Mouse (Mus musculus) urinary bladder, postnatal 4 days (tissue): ENCODE results near the gene Kcng4.

Experiments used
- DNase-seq, 2 experiments: peaks; one replicate each; pipeline ENCODE4 v3.0.0; 2021 to 2022; ENCODE audit warnings: low spot score in 2 of 2

The Kcng4 gene

GRCm38 (mm10) chr8:119641058-119641457 is 5.6 kb upstream of the Kcng4 start:
- DNase-seq: no peak

DNA sequence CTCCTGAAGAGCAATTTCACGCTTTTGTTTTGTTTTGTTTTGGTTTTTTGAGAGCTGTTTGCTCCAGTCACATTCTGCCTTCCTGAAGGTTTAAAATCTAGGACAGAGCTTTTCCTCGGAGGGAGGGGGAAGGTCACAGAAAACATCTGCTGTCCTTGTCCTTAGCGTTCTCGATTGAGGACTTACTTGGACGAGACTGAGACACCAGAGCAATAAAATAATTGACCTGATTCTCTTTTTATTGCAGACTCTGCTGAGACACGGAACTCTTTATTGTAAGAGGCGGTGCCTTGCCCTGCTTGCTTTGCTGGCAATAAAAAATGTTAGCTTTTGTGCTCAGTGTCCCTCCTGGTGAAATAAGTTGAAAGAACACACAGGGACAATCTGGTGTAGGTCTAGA is 4.3 kb upstream of the Kcng4 start:
- DNase-seq: no peak

DNA sequence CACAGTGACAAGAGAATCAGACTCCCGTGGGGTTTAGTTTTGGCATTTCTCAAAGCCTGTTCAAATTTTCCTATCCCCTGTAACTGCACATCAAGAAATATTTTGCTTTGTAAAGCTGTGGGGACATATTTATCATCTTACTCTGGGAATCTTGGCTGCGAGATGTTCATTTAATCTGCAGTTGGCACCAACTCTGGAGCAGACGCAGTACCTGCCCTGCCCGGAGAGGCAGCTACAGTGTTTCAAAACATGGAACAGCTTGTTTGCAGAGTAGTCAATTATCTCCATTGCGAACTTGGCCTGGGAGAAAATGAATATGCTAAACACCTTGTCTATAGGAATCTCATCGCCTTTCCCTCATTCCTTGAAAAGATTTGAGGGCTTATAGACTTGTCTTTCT is 2.8 kb upstream of the Kcng4 start:
- DNase-seq: no peak

- no peak for DNase-seq
These were observed 1.9 kb upstream of the Kcng4 start for GRCm38 (mm10) chr8:119637381-119637780.

DNA sequence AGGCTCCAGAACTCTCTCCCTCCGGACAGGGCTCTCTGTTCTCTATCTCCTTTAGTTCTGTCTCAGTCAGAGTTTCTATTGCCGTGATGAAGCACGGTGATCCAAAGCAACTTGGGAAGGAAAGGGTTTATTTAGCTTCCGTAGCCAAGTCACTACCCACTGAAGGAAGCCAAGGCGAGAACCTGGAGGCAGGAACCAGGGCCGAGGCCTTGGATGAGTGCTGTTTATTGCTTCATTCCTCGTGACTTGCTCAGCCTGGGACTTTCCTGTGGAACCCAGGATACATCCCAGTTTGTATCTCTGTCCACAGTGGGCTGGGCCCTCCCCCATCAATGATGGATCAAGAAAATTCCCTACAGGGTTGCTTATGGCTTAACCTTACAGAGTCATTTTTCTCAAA is 1.3 kb upstream of the Kcng4 start:
- no peak for DNase-seq

GRCm38 (mm10) chr8:119635958-119636357 is 478 bp upstream of the Kcng4 start:
- DNase-seq: no peak

DNA sequence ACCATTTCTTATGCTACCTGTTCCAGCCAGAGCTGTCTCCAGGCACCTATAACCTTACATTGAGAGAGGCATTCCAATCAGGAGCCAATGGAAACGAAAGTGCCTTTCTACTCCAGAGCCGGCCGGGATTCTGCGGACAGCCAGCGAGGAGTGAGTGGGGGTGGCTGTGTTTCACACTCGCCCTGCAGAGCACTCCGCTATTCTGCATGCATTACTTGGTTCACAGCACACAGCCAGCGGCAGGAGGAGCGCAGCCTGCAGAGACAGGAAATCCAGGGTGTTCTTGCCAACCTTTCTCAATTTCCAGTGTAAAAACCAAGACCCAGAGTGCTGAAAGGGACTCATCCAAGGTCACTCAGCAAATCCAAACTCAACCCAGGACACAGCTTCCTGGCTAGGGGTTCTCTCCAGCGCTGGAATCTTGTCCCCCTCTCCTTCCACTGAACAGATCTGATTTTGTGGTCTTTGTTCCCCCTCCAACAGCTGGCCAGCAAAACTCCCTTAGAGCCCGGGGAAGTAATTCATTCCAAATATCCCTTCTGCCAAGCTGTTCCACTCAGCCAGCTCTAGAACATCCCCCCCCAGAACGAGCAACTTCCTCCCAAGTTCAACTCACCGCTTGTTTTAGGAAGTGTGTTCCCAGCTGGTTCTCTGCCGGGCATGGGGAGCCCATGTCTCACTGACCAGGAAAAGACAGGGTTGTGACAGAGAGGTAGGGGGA is 704 bp downstream of the Kcng4 start:
- DNase-seq: no peak

GRCm38 (mm10) chr8:119632909-119633308 is 2.6 kb downstream of the Kcng4 start:
- no peak for DNase-seq

- DNase-seq: no peak
These were observed 3.2 kb downstream of the Kcng4 start for GRCm38 (mm10) chr8:119632246-119632645.

- no peak for DNase-seq
These were observed 4.6 kb downstream of the Kcng4 start for GRCm38 (mm10) chr8:119630841-119631240.

- no peak for DNase-seq
These were observed 7.7 kb downstream of the Kcng4 start for GRCm38 (mm10) chr8:119627613-119628359.

GRCm38 (mm10) chr8:119627199-119627598 is 8.3 kb downstream of the Kcng4 start:
- no peak for DNase-seq

- no peak for DNase-seq
These were observed 9.7 kb downstream of the Kcng4 start for GRCm38 (mm10) chr8:119625788-119626187.

- no peak for DNase-seq
These were observed 10.6 kb downstream of the Kcng4 start for GRCm38 (mm10) chr8:119624916-119625315.

GRCm38 (mm10) chr8:119623744-119624143 is 11.7 kb downstream of the Kcng4 start:
- no peak for DNase-seq

GRCm38 (mm10) chr8:119623061-119623460 is 12.4 kb downstream of the Kcng4 start:
- no peak for DNase-seq

DNA sequence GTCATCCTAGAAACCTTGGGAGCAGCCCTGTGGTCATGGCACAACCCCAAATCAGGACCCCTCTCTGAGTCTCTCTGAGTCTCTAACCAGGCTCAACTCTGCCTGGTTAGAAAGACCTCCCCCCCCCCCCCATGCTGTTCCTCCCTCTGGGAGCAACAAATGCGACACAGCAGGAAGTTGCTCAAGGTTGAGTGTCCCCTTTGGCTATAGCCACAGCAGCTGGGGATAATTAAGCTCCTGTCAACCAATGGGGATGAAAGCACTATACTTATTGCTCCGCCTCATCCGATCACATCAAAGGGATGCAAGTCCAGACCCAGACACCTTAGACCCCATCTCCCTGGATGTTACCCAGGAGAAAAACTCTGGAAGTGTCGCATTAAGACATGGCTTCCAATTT is 12.9 kb downstream of the Kcng4 start:
- no peak for DNase-seq

- DNase-seq: no peak
These were observed 14.5 kb downstream of the Kcng4 start for GRCm38 (mm10) chr8:119620848-119621465.

DNA sequence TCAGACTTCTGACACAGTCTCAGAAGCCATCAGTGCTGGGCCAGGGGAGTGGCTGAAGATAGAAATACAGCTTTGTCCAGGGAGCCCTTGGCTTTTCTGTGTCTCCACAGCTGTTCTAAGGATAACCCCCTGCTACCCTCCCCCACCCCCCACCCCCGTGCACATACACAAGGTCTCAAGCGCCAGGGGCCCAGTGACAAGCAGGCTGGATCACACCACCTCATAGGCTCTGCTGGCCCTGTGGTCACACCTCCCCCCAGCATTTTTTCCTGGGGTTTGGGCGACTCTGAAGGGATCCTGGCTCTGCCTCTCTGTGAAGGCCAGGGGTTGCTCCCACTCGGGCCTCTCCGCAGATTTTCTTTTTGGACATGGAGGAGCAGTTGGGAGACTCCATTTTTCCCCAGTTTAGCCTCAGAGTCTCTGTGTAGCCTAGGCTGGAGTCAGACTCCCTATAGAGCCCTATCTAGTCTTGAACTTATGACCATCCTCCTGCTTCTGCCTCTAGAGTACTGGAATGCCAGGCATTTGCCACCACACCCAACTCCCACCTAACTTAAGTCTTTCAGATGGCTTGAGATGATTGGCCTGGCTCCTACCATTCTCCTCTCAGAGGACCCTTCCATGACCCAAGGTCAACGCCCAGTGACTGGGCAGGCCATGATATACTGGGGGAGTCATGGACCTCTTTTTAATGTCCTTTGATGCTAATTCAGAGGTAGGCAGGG is 15.2 kb downstream of the Kcng4 start:
- no peak for DNase-seq

- no peak for DNase-seq
These were observed 16.6 kb downstream of the Kcng4 start for GRCm38 (mm10) chr8:119618887-119619286.

GRCm38 (mm10) chr8:119617586-119617985 is 17.9 kb downstream of the Kcng4 start:
- DNase-seq: no peak

DNA sequence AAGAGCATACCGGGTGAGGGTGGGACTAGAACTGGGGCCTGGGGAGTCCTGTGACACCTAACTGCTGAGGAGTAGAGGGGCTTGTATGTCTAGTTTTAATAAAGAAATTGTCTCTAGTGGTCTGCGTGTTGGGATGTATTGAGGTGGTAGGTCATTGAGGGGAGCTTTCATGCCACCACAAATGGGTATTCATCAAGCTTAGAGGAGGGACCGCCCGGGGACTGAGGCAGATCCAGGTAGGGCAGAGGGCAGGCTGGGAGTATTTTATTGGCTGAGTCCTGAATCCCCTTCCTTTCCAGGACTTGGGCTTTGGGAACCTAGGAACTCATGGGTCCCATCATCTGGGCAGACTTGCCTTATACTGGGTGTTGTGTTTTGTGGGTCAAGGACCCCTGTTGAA is 18.7 kb downstream of the Kcng4 start:
- DNase-seq: no peak
